Mouse (Mus musculus) erythroblast, embryonic 14.5 days (primary cell): Measurements from ENCODE around the gene Xrcc1.

ENCODE experiments used
- GATA1 ChIP-seq: IDR thresholded peaks from 2 replicates; pipeline ENCODE4 v1.6.1; 2012; ENCODE audit warnings: low read length, inconsistent platforms, mixed read lengths
- TAL1 ChIP-seq: IDR thresholded peaks from 3 replicates; pipeline ENCODE4 v1.6.1; 2012; ENCODE audit warnings: low read length, inconsistent platforms, mixed read lengths

DNA sequence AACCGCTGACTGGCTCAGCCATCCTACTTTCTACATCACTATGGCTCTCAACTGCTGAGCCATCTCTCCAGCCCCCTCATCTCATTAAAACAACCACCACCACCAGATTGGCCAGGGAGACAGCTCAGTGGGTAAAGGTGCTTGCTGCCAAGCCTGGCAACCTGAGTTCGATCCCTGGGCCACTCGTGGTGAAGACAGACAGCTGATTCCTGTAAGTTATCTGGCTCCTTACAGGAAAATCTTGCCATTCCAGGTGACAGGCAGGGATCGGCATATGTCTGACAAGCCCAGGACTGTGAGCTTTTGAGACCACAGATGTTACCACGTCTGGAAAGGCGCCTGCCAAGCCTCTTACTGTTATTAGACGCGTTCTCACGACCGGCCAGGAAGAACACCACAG is 31.7 kb downstream of the Xrcc1 start:
- TF ChIP-seq TAL1 (no peak), GATA1 (no peak)
